Mouse (Mus musculus) hindbrain, postnatal 0 days (tissue): Measurements from ENCODE around the gene Gabrg3. TPM values are rescaled to one million over a fixed set of nuclear protein-coding genes. Genes with fewer than 3 reads are reported as not detected.

Experiments used
- ATAC-seq: fragments of 200-750 bp; cut with Nextera tagmentation; 2 replicates; pipeline ENCODE4 v1.8.0; 2017; ENCODE audit warnings: mild to moderate bottlenecking, moderate TSS enrichment, moderate library complexity
- DNase-seq: peaks from one replicate; pipeline ENCODE4 v3.0.0-alpha.2; 2015; ENCODE audit warnings: low spot score
- H3K27ac ChIP-seq: fragments of 300-500 bp; sonication (generic); 2 replicates; pipeline ENCODE4 v1.5.1; 2014; ENCODE audit warnings: mild to moderate bottlenecking
- H3K27me3 ChIP-seq: fragments of 300-500 bp; sonication (generic); 2 replicates; pipeline ENCODE4 v1.6.1; 2014; ENCODE audit warnings: low read length, mixed read lengths; ENCODE audit not compliant: insufficient read depth
- H3K36me3 ChIP-seq: fragments of 300-500 bp; sonication (generic); 2 replicates; pipeline ENCODE4 v1.6.1; 2014; ENCODE audit warnings: low read length, mixed read lengths; ENCODE audit not compliant: insufficient read depth
- H3K4me1 ChIP-seq: fragments of 300-500 bp; sonication (generic); 2 replicates; pipeline ENCODE4 v1.6.1; 2014; ENCODE audit warnings: antibody characterized with exemption, low read length, mixed read lengths; ENCODE audit not compliant: insufficient read depth
- H3K4me2 ChIP-seq: fragments of 300-500 bp; sonication (generic); 2 replicates; pipeline ENCODE4 v1.6.1; 2014; ENCODE audit warnings: low read depth, mild to moderate bottlenecking, low read length, moderate library complexity, mixed read lengths
- H3K4me3 ChIP-seq: fragments of 300-500 bp; sonication (generic); 2 replicates; pipeline ENCODE4 v1.5.1; 2014; ENCODE audit warnings: low read length
- H3K9ac ChIP-seq: fragments of 300-500 bp; sonication (generic); replicated peaks from 2 replicates; pipeline ENCODE4 v1.6.1; 2014; ENCODE audit warnings: mild to moderate bottlenecking, low read length, moderate library complexity, mixed read lengths
- H3K9me3 ChIP-seq: fragments of 300-500 bp; sonication (generic); 2 replicates; pipeline ENCODE4 v1.6.1; 2016; ENCODE audit warnings: low read length, mixed read lengths
- CTCF ChIP-seq: IDR thresholded peaks from 2 replicates; pipeline ENCODE4 v1.5.1; 2016; ENCODE audit warnings: antibody characterized with exemption, control low read depth, low read depth
- WGBS: fragments of 180-500 bp; shearing (Covaris S2); extraction: QIAGEN DNeasy Blood & Tissue Kit; methylation state at CpG from one replicate; pipeline ENCODE4 v1.1.7; 2014; 5-methylcytosine and 5-hydroxymethylcytosine counted together
- polyA plus RNA-seq: library from polyadenylated mRNA; unstranded; fragments of >200 nt; fragmentation: Nextera tagmentation; extraction: Ambion mirVana; gene quantifications from 2 replicates; pipeline ENCODE4 v1.2.1, GENCODE M21; 2015
- total RNA-seq: library from RNA; depleted of rRNA; stranded (reverse); fragments of >200 nt; gene quantifications from 2 replicates; pipeline ENCODE4 v1.2.3, GENCODE M21; 2014; rRNA removed

Gene Gabrg3
- total RNA-seq (13.0 TPM in 2 replicates), polyA plus RNA-seq (8.1 and 8.4 TPM in 2 replicates)

- TF ChIP-seq CTCF = 0 out of 2 replicates have a peak, but pooled peaks have one; percentile 4
- under 1% methylated on average over 65 of the region's 71 CpGs for WGBS
- Histone ChIP-seq H3K9me3 (no peaks in the 10 kb centered on the region), H3K36me3 (no peaks in the 10 kb centered on the region), H3K9ac (peak within 1 kb of the TSS; percentile 79), H3K4me2 (peak within 1 kb of the TSS; percentile 85), H3K4me1 (no peaks in the 10 kb centered on the region), H3K27ac (peak within 1 kb of the TSS; percentile 74), H3K4me3 (peak within 1 kb of the TSS; percentile 77), H3K27me3 (no peaks in the 10 kb centered on the region)
- ATAC-seq (peak; percentile 93), DNase-seq (peak; percentile 80)
Measured at GRCm38 (mm10) chr7:57386517-57387340, at the start of gene Gabrg3. Gabrg3 (minus strand) TSS chr7:57387188.

GRCm38 (mm10) chr7:57422675-57423074, 35.7 kb upstream of the Gabrg3 start:
- no peak overlapping the region for H3K9ac ChIP-seq
- no peaks in the 10 kb centered on the region for H3K9me3 ChIP-seq
- 76% methylated on average over 1 of the region's 1 CpGs for WGBS
- no peak for TF ChIP-seq CTCF
- H3K4me1 ChIP-seq = no peaks in the 10 kb centered on the region
- no peaks in the 10 kb centered on the region for H3K27me3 ChIP-seq
- ATAC-seq = no peak
- no peak overlapping the region for H3K4me3 ChIP-seq
- H3K36me3 ChIP-seq = no peaks in the 10 kb centered on the region
- DNase-seq = no peak
- no peak overlapping the region for H3K4me2 ChIP-seq
- no peak overlapping the region for H3K27ac ChIP-seq

GRCm38 (mm10) chr7:57421044-57421443, 34.1 kb upstream of the Gabrg3 start:
- Histone ChIP-seq H3K9me3 (no peaks in the 10 kb centered on the region), H3K27ac (no peak overlapping the region), H3K27me3 (no peaks in the 10 kb centered on the region), H3K36me3 (no peaks in the 10 kb centered on the region), H3K9ac (no peak overlapping the region), H3K4me2 (no peak overlapping the region), H3K4me3 (no peak overlapping the region), H3K4me1 (no peaks in the 10 kb centered on the region)
- no peak for DNase-seq
- no peak for TF ChIP-seq CTCF
- WGBS = 89% methylated on average over 1 of the region's 1 CpGs
- no peak for ATAC-seq

- Histone ChIP-seq H3K4me2 (no peak within 1 kb of the TSS), H3K27ac (no peak within 1 kb of the TSS), H3K4me3 (no peak within 1 kb of the TSS), H3K9me3 (no peaks in the 10 kb centered on the region), H3K27me3 (no peaks in the 10 kb centered on the region), H3K36me3 (no peaks in the 10 kb centered on the region), H3K4me1 (no peaks in the 10 kb centered on the region), H3K9ac (no peak within 1 kb of the TSS)
- no peak for DNase-seq
- no peak for ATAC-seq
- WGBS = 87% methylated on average over 2 of the region's 2 CpGs
- TF ChIP-seq CTCF = no peak
Measured at GRCm38 (mm10) chr7:57419392-57419791, 32.4 kb upstream of the Gabrg3 start, which contains the start of gene Gabrb3. Gabrb3 (plus strand) TSS chr7:57419692.

- no peak overlapping the region for H3K4me3 ChIP-seq
- ATAC-seq = no peak
- no peaks in the 10 kb centered on the region for H3K9me3 ChIP-seq
- H3K36me3 ChIP-seq = no peaks in the 10 kb centered on the region
- no peak for TF ChIP-seq CTCF
- no peak overlapping the region for H3K9ac ChIP-seq
- 11% methylated on average over 1 of the region's 1 CpGs for WGBS
- H3K4me1 ChIP-seq = no peaks in the 10 kb centered on the region
- H3K27me3 ChIP-seq = no peaks in the 10 kb centered on the region
- DNase-seq = no peak
- no peak overlapping the region for H3K4me2 ChIP-seq
- no peak overlapping the region for H3K27ac ChIP-seq
Measured at GRCm38 (mm10) chr7:57412896-57413295, 25.9 kb upstream of the Gabrg3 start.

GRCm38 (mm10) chr7:57411163-57411562, 24.2 kb upstream of the Gabrg3 start:
- DNase-seq = peak; percentile 30
- peak; percentile 71 for ATAC-seq
- H3K27me3 ChIP-seq = no peaks in the 10 kb centered on the region
- 74% methylated on average over 4 of the region's 4 CpGs for WGBS
- TF ChIP-seq CTCF = no peak
- H3K9ac ChIP-seq = no peak overlapping the region
- H3K36me3 ChIP-seq = no peaks in the 10 kb centered on the region
- H3K4me1 ChIP-seq = no peaks in the 10 kb centered on the region
- no peak overlapping the region for H3K4me3 ChIP-seq
- H3K27ac ChIP-seq = no peak overlapping the region
- no peaks in the 10 kb centered on the region for H3K9me3 ChIP-seq
- no peak overlapping the region for H3K4me2 ChIP-seq

- DNase-seq (no peak), ATAC-seq (no peak)
- no peak overlapping the region for H3K4me3 ChIP-seq
- H3K27ac ChIP-seq = no peak overlapping the region
- no peak overlapping the region for H3K4me2 ChIP-seq
- H3K4me1 ChIP-seq = no peaks in the 10 kb centered on the region
- WGBS = 85% methylated on average over 4 of the region's 4 CpGs
- H3K9ac ChIP-seq = no peak overlapping the region
- no peaks in the 10 kb centered on the region for H3K36me3 ChIP-seq
- no peaks in the 10 kb centered on the region for H3K27me3 ChIP-seq
- no peaks in the 10 kb centered on the region for H3K9me3 ChIP-seq
- TF ChIP-seq CTCF = no peak
Measured at GRCm38 (mm10) chr7:57393551-57393950, 6.6 kb upstream of the Gabrg3 start.
